Mouse (Mus musculus) ES-E14 (cell line): ENCODE results near the gene Susd5.

ENCODE experiments used
- CHD2 ChIP-seq: IDR thresholded peaks from 2 replicates; pipeline ENCODE4 v1.6.1; 2014; ENCODE audit warnings: mild to moderate bottlenecking, low read depth, low read length, inconsistent platforms
- HCFC1 ChIP-seq: IDR thresholded peaks from 2 replicates; pipeline ENCODE4 v1.6.1; 2012; ENCODE audit warnings: low read length, inconsistent platforms, borderline replicate concordance; ENCODE audit not compliant: insufficient read depth

DNA sequence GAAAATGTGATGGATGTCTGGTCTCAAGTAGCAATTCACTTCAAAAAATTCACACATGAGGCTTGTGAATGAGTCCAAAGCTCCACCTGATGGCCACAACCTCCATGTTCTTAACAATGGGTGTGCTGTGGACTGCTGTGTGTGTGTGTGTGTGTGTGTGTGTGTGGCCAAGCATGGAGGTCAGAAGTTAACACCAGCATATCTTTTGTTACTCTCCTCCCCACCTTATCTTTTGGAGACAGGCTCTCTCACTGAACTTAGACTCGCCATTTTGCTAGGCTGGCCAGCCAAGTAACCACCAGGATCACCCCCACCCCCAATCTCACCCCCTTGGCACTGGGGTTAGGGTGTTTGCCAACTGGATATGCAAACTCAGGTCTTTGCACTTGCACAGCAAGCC is 42.9 kb upstream of the Susd5 start:
- TF ChIP-seq CHD2: no peak
- TF ChIP-seq HCFC1: no peak
